10 mouse cellular contexts compared by ENCODE assay signal in the genomic region with DNA sequence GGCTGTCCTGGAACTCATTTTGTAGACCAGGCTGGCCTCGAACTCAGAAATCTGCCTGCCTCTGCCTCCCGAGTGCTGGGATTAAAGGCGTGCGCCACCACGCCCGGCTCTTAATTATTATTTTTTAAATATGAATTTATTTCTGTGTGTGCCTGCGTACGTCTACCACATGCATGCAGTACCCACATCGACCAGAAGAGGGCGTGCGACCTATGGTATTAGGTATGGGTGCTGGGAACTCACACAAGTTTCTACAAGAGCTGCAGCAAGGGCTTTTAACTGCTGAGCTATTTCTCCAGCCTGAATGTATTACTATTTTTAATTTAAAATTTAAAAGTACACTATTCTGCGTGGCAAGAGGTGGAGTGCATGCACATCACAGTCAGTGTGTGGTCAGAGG. TPM values are rescaled to one million over a fixed set of nuclear protein-coding genes. Genes with fewer than 3 reads are reported as not detected.
A peak's percentile ranks its signal among the peaks of the same experiment; 100 is the strongest.
DNase-seq lines count a peak whose midpoint lies in the region; ATAC-seq and TF ChIP-seq lines count a peak whose summit lies in the region.
"Had no signal": no experiment of that assay in that cellular context is flagged by ENCODE, and none has a peak within 500 bp of the region (broad histone marks: within the 10 kb centered on the region; RNA-seq: fewer than 3 reads in every experiment).

No protein-coding gene starts in this region.

- H3K36me3 ChIP-seq in liver, embryonic 14.5 days (replicated peaks; ENCODE audit: control insufficient read depth, insufficient read depth, low read depth): no peaks in the 10 kb centered on the region
- H3K36me3 ChIP-seq: heart, embryonic 13.5 days had no signal

- intact Hi-C loops in gastrocnemius, adult 2 months (cut with DNase I): loop anchor here (5.0 kb wide), 1 partner anchor 234 kb away; the partner anchor contains the start of gene Aff1

- no peak for TF ChIP-seq EP300 in liver, embryonic 14.5 days (IDR thresholded peaks at IDR 0.05; ENCODE audit: low read depth)

- H3K9ac ChIP-seq in liver, embryonic 14.5 days (replicated peaks): no peak overlapping the region
- H3K9ac ChIP-seq: heart, embryonic 13.5 days had no signal

- TF ChIP-seq CTCF in gastrocnemius, adult 2 months (IDR thresholded peaks at IDR 0.05): peak; percentile 51
- TF ChIP-seq CTCF in liver, embryonic 14.5 days (IDR thresholded peaks at IDR 0.05; ENCODE audit: low read depth): peak; percentile 79

- no peaks in the 10 kb centered on the region for H3K9me3 ChIP-seq in liver, embryonic 14.5 days (ENCODE audit: control insufficient read depth, low read length)
- H3K9me3 ChIP-seq: heart, embryonic 13.5 days had no signal

- no peak for DNase-seq in gastrocnemius, adult 2 months
- DNase-seq in gastrocnemius, adult 8-10 months (ENCODE audit: low spot score in 2 of 2): no peak
- DNase-seq in spleen, adult 12 weeks (ENCODE audit: low spot score): peak; percentile 26
- no peak for DNase-seq in spleen, postnatal 36 days (ENCODE audit: low spot score in 2 of 2)
- DNase-seq in liver, embryonic 14.5 days (ENCODE audit: low read depth in 3 of 3, low spot score in 3 of 3): peak; percentile 22 to 31 (median 25)
- no peak for DNase-seq in layer of hippocampus, adult 9-11 months
- no peak for DNase-seq in yolk sac, embryonic 10.5 days (ENCODE audit: low spot score)

- no peak overlapping the region for H3K27ac ChIP-seq in gastrocnemius, adult 2 months
- H3K27ac ChIP-seq in liver, embryonic 14.5 days: no peak overlapping the region
- H3K27ac ChIP-seq: heart, embryonic 13.5 days; macrophage had no signal

- no peaks in the 10 kb centered on the region for H3K4me1 ChIP-seq in liver, embryonic 14.5 days (replicated peaks; ENCODE audit: control insufficient read depth in 2 of 2, insufficient read depth in 2 of 2, low read length in 1 of 2)

- 58% methylated on average over 12 of the region's 12 CpGs for WGBS in liver, embryonic 14.5 days (ENCODE audit: insufficient replicate concordance)

- H3K4me3 ChIP-seq in gastrocnemius, adult 2 months: no peak overlapping the region
- no peak overlapping the region for H3K4me3 ChIP-seq in liver, embryonic 14.5 days (ENCODE audit: insufficient read depth in 1 of 2, low read depth in 2 of 2, low read length in 2 of 2)
- H3K4me3 ChIP-seq: heart, embryonic 13.5 days had no signal

- no peaks in the 10 kb centered on the region for H3K27me3 ChIP-seq in liver, embryonic 14.5 days (ENCODE audit: control insufficient read depth, insufficient read depth, low read length)
- H3K27me3 ChIP-seq: heart, embryonic 13.5 days had no signal

- no peak overlapping the region for H3K4me2 ChIP-seq in liver, embryonic 14.5 days (ENCODE audit: low read depth)
- H3K4me2 ChIP-seq: heart, embryonic 13.5 days had no signal

- ATAC-seq in liver, embryonic 14.5 days (ENCODE audit: insufficient read depth): no peak
- ATAC-seq in frontal cortex, adult (ENCODE audit: low TSS enrichment): no peak

RNA-seq across cellular contexts. Expression of gene Klhl8, which starts 15.3 kb away (rescaled TPM):
- 10 to 100 TPM; 26.1 to 28.6 TPM for total RNA-seq in gastrocnemius, adult 2 months (2021)
- 10 to 100 TPM; 24.2 to 29.4 (median 27.6) TPM for total RNA-seq in gastrocnemius, adult 8-10 months (2022)
- polyA plus RNA-seq in liver, embryonic 14.5 days (2012; rRNA removed): 0.83 and 0.98 TPM in 2 replicates
- 0.99 and 1.7 TPM in 2 replicates for polyA plus RNA-seq in liver, embryonic 14.5 days (2014; fragmentation: Nextera tagmentation; extraction: Ambion mirVana)

RNA-seq across cellular contexts. Expression of gene Hsd17b13, which starts 50.8 kb away (rescaled TPM):
- total RNA-seq in gastrocnemius, adult 2 months (2021): not detected
- not detected for total RNA-seq in gastrocnemius, adult 8-10 months (2022)
- polyA plus RNA-seq in liver, embryonic 14.5 days (2012; rRNA removed): 3.2 and 5.3 TPM in 2 replicates
- 8.3 and 10.9 TPM in 2 replicates for polyA plus RNA-seq in liver, embryonic 14.5 days (2014; fragmentation: Nextera tagmentation; extraction: Ambion mirVana)
- polyA plus RNA-seq: macrophage had no signal

Comparison
In these comparisons a context has a peak if more than half of its experiments do, and no peak if none do; other contexts are left out.
1. DNase-seq: peak in spleen, adult 12 weeks (single experiment) and liver, embryonic 14.5 days (3 of 3); none in gastrocnemius, adult 2 months (single experiment), gastrocnemius, adult 8-10 months (0 of 2), spleen, postnatal 36 days (0 of 2), layer of hippocampus, adult 9-11 months (single experiment) and yolk sac, embryonic 10.5 days (single experiment).